Mouse (Mus musculus) liver, embryonic 14.5 days (tissue): Measurements from ENCODE around the gene Itpr3. TPM values are rescaled to one million over a fixed set of nuclear protein-coding genes. Genes with fewer than 3 reads are reported as not detected.

Experiments
- ATAC-seq: fragments of 200-750 bp; cut with Nextera tagmentation; 2 replicates; pipeline ENCODE4 v1.8.0; 2017; ENCODE audit warnings: moderate number of reproducible peaks, mild to moderate bottlenecking, moderate library complexity; ENCODE audit not compliant: insufficient read depth
- DNase-seq, 3 experiments: peaks; one replicate each; pipeline ENCODE4 v3.0.0-alpha.2; 2012 to 2013; ENCODE audit warnings: low read depth in 3 of 3, low spot score in 3 of 3
- H3K27ac ChIP-seq: fragments of 300-500 bp; sonication (generic); 2 replicates; pipeline ENCODE4 v1.5.1; 2014; ENCODE audit warnings: moderate library complexity, mild to moderate bottlenecking, control low read depth, inconsistent platforms
- H3K27me3 ChIP-seq: fragments of 300-500 bp; sonication (generic); 2 replicates; pipeline ENCODE4 v1.6.1; 2014; ENCODE audit warnings: mild to moderate bottlenecking, low read length, moderate library complexity; ENCODE audit not compliant: control insufficient read depth, insufficient read depth
- H3K36me3 ChIP-seq: fragments of 300-500 bp; sonication (generic); replicated peaks from 2 replicates; pipeline ENCODE4 v1.6.1; 2014; ENCODE audit warnings: low read depth; ENCODE audit not compliant: control insufficient read depth, insufficient read depth
- H3K4me1 ChIP-seq, 2 experiments: fragments of 200-500 bp in 1 of 2; fragments of 300-500 bp in 1 of 2; sonication (generic) in 1 of 2; replicated peaks; 2 replicates each; pipeline ENCODE4 v1.6.1; 2012 to 2014; ENCODE audit warnings: antibody characterized with exemption in 1 of 2, inconsistent platforms in 1 of 2, low read length in 1 of 2; ENCODE audit not compliant: control insufficient read depth in 2 of 2, insufficient read depth in 2 of 2
- H3K4me2 ChIP-seq: fragments of 300-500 bp; sonication (generic); 2 replicates; pipeline ENCODE4 v1.6.1; 2014; ENCODE audit warnings: low read depth, mild to moderate bottlenecking, control low read depth, moderate library complexity
- H3K4me3 ChIP-seq, 2 experiments: fragments of 200-500 bp in 1 of 2; fragments of 300-500 bp in 1 of 2; sonication (generic) in 1 of 2; 2 replicates each; pipeline ENCODE4 v1.5.1; 2012 to 2014; ENCODE audit warnings: low read depth in 2 of 2, low read length in 2 of 2, mild to moderate bottlenecking in 2 of 2, control low read depth in 1 of 2, inconsistent platforms in 1 of 2, moderate library complexity in 1 of 2; ENCODE audit not compliant: insufficient read depth in 1 of 2
- H3K9ac ChIP-seq: fragments of 300-500 bp; sonication (generic); replicated peaks from 2 replicates; pipeline ENCODE4 v1.6.1; 2014; ENCODE audit warnings: mild to moderate bottlenecking, control low read depth, moderate library complexity
- H3K9me3 ChIP-seq: fragments of 300-500 bp; sonication (generic); 2 replicates; pipeline ENCODE4 v1.6.1; 2016; ENCODE audit warnings: low read length, mixed read lengths; ENCODE audit not compliant: control insufficient read depth
- CTCF ChIP-seq: IDR thresholded peaks from 2 replicates; pipeline ENCODE4 v1.5.1; 2016; ENCODE audit warnings: antibody characterized with exemption, low read depth, control low read depth
- EP300 ChIP-seq: IDR thresholded peaks from 2 replicates; pipeline ENCODE4 v1.6.1; 2016; ENCODE audit warnings: antibody characterized with exemption, low read depth
- WGBS: fragments of 180-500 bp; shearing (Covaris S2); extraction: QIAGEN DNeasy Blood & Tissue Kit; methylation state at CpG from one replicate; pipeline ENCODE4 v1.1.7; 2014; ENCODE audit not compliant: insufficient replicate concordance; 5-methylcytosine and 5-hydroxymethylcytosine counted together
- polyA plus RNA-seq, 2 experiments: library from polyadenylated mRNA; depleted of rRNA in 1 of 2; stranded (reverse) in 1 of 2; unstranded in 1 of 2; fragments of >200 nt; fragmentation: Nextera tagmentation in 1 of 2; extraction: Ambion mirVana in 1 of 2; gene quantifications; 2 replicates each; pipeline versions ENCODE4 v1.2.1 to v1.2.3; 2012 to 2014

Itpr3 gene
- polyA plus RNA-seq (2012; rRNA removed) (0.96 and 1.00 TPM in 2 replicates), polyA plus RNA-seq (2014; fragmentation: Nextera tagmentation; extraction: Ambion mirVana) (0.53 and 0.75 TPM in 2 replicates)

DNA sequence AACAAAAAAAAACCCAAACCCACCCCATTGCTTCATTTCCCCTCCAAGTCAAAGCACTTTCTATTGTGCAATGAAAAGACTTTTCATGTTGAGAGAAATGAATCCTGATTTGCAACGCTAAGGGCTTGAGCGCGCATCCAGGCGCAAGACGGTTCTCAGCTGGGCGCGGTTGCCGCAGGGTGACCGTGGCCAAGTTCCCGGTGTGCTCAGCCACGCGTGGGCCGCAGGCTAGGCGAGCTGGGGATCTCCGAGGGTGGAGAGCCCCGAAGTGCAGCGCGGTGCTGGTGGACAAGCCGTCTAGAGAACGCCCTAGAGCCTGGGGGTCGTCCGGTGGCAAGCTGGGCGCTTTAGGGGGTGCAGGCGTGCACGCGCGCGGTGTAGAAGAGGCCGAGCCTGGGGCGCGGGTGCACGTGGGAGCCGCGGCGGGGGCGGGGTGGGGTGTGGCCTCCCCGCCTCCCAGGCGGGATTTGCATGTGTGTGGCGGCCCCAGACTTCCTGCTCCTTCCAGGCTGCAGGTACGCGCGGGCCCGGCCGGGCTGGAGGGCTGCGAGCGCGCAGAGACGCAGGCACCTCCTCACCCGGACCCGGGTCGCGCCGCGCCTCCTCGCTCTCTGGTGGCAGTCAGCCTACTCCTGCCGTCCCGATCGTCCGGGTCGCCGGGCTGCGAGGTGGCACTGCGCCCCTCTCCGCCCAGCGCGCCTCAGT lies at the start of gene Itpr3:
Itpr3 (plus strand) TSS at position 493 of the 705 bp plus-strand sequence.
- Histone ChIP-seq H3K4me1 (peaks cover 0 to 3% of the 10 kb centered on the region in 2 experiments; a peak in 1 of 4 replicates), H3K27ac (no peak within 1 kb of the TSS), H3K4me2 (peak within 1 kb of the TSS; percentile 67), H3K36me3 (no peaks in the 10 kb centered on the region), H3K4me3 (peak within 1 kb of the TSS; percentile 55 to 56), H3K9me3 (no peaks in the 10 kb centered on the region), H3K9ac (no peak within 1 kb of the TSS), H3K27me3 (peaks cover 18% of the 10 kb centered on the region)
- no peak for TF ChIP-seq CTCF
- TF ChIP-seq EP300 = no peak
- 0% methylated on average over 66 of the region's 66 CpGs for WGBS
- ATAC-seq = peak; percentile 74; the same call in 1 of the 2 replicates
- DNase-seq = no peak

DNA sequence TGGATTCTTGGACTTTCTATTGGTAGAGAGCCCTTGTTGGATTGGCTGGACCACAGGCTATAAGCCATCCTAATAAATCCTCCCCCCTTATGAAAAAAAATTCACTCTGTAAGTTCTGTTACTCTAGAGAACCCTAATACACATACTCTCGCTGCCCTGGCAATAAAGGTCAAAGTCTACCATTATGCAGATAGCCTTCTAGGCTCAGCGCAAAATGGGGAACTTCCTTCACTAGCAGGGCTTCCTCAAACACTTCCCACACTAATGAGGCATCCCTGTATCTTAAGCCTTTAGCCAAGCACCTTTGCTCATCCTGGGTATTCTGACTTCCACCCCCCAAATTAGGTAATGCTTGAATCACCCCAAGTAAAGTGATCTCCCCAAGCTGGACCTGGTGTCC lies 48.8 kb upstream of the Itpr3 start:
- TF ChIP-seq EP300 (no peak), CTCF (no peak)
- Histone ChIP-seq H3K9ac (no peak overlapping the region), H3K4me3 (no peak overlapping the region), H3K4me2 (no peak overlapping the region), H3K27ac (no peak overlapping the region), H3K27me3 (no peaks in the 10 kb centered on the region), H3K36me3 (no peaks in the 10 kb centered on the region), H3K4me1 (peaks cover 2 to 14% of the 10 kb centered on the region in 2 experiments; a peak in 3 of 4 replicates), H3K9me3 (no peaks in the 10 kb centered on the region)
- DNase-seq = no peak
- ATAC-seq = no peak
- 40% methylated on average over 2 of the region's 2 CpGs for WGBS

DNA sequence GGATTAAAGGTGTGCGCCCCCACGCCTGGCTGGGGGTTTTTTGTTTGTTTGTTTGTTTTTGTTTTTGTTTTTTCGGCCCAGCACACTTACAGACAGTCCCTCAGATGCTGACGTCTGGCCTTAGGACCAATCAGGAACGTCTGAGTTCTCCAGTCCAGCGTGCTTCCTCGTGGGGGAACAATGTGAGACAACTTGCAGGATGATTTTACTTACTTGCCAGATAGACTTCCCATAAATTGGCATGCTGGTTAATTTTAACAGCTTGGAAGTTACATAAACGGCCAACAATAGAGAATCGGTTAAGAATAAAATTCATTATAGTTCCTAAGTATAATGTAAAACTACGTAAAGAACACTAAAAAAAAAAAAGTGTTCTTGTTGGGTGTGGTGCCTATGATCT lies 45.9 kb upstream of the Itpr3 start:
- ATAC-seq = no peak
- Histone ChIP-seq H3K27me3 (no peaks in the 10 kb centered on the region), H3K36me3 (no peaks in the 10 kb centered on the region), H3K4me2 (no peak overlapping the region), H3K4me1 (peaks cover 2 to 14% of the 10 kb centered on the region in 2 experiments; a peak in 3 of 4 replicates), H3K9ac (no peak overlapping the region), H3K9me3 (no peaks in the 10 kb centered on the region), H3K27ac (no peak overlapping the region), H3K4me3 (no peak overlapping the region)
- TF ChIP-seq CTCF = no peak
- 71% methylated on average over 10 of the region's 10 CpGs for WGBS
- no peak for DNase-seq

DNA sequence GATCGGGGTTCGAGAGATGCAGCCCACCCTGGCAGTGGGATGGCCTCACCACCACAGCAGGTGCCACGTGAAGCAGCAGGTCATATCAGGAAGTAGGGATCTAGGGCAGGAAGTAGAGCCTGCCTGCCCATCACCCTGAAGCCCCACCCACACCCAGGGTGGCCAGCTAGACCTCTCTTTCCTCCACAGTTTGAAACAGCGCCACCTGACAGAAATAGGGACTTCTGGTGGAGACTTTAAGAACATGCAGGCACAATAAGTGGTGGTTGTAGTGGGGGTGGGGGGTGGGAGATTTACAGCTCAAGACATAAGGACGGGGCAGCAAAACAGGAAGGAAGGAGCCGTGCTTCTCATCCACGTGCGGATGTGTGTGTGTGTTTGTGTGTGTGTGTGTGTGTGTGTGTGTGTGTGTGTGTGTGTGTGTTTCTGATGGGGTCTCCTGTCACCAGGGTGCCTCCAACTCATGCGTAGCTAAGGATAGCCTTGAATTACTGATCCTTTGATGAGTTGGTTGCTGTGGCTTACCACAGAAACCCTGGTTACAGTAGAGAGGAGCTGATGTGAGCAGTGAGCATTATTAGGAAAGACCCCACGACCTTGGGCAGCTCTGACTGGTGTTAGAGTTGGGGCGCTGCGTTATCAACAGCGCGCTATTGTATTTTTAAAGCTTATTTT lies 45.0 kb upstream of the Itpr3 start:
- peak overlapping the region in 1 of 2 experiments; percentile 13; a peak in 1 of 4 replicates for H3K4me3 ChIP-seq
- H3K27me3 ChIP-seq = no peaks in the 10 kb centered on the region
- peak overlapping the region; percentile 53 for H3K4me2 ChIP-seq
- H3K9me3 ChIP-seq = no peaks in the 10 kb centered on the region
- peaks cover 2 to 14% of the 10 kb centered on the region in 2 experiments; a peak in 3 of 4 replicates for H3K4me1 ChIP-seq
- 17% methylated on average over 14 of the region's 14 CpGs for WGBS
- H3K27ac ChIP-seq = no peak overlapping the region
- no peak overlapping the region for H3K9ac ChIP-seq
- no peaks in the 10 kb centered on the region for H3K36me3 ChIP-seq
- peak; percentile 65 for ATAC-seq
- TF ChIP-seq EP300 (no peak), CTCF (peak; percentile 37)
- peak in 2 of 3 experiments; percentile 55 to 58 for DNase-seq

DNA sequence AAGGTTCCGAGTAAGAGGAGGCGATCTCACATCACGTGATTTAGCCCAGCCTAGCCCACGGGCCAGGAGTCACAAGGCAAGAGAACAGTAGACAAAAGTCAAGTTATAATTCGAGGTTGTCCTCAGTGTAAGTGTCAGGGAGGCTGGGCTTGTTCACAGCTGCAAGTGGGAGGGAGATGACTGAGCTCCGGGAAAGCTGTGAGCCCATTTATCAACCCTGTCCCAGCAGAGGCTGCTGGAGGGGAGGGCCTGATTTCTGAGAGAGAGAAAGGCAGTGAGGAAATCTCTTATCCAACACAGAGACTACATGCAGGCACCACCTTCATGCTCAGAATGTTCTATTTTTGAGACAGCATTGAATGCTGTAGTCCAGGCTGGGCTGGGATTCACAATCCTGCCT lies 44.2 kb upstream of the Itpr3 start:
- TF ChIP-seq CTCF (no peak), EP300 (no peak)
- DNase-seq = no peak
- H3K36me3 ChIP-seq = no peaks in the 10 kb centered on the region
- WGBS = 33% methylated on average over 6 of the region's 6 CpGs
- H3K4me2 ChIP-seq = peak overlapping the region; percentile 53; the same call in 1 of the 2 replicates
- peaks cover 2 to 14% of the 10 kb centered on the region in 2 experiments; a peak in 3 of 4 replicates for H3K4me1 ChIP-seq
- peak; percentile 59; the same call in 1 of the 2 replicates for ATAC-seq
- no peaks in the 10 kb centered on the region for H3K9me3 ChIP-seq
- no peak overlapping the region for H3K4me3 ChIP-seq
- no peaks in the 10 kb centered on the region for H3K27me3 ChIP-seq
- H3K27ac ChIP-seq = no peak overlapping the region
- H3K9ac ChIP-seq = no peak overlapping the region
